Mouse (Mus musculus): ENCODE measurements around the gene Actn1.

GRCm38 (mm10) chr12:80141011-80141410 lies 119.2 kb downstream of the Actn1 start:
- TF ChIP-seq GATA1 (IDR thresholded peaks at IDR 0.05; ENCODE audit: borderline replicate concordance, low read length) = no peak
- no peak for TF ChIP-seq FLI1 (IDR thresholded peaks at IDR 0.05; ENCODE audit: low read length)
